Mouse (Mus musculus): ENCODE results near the gene Tob1.

Tob1 gene

DNA sequence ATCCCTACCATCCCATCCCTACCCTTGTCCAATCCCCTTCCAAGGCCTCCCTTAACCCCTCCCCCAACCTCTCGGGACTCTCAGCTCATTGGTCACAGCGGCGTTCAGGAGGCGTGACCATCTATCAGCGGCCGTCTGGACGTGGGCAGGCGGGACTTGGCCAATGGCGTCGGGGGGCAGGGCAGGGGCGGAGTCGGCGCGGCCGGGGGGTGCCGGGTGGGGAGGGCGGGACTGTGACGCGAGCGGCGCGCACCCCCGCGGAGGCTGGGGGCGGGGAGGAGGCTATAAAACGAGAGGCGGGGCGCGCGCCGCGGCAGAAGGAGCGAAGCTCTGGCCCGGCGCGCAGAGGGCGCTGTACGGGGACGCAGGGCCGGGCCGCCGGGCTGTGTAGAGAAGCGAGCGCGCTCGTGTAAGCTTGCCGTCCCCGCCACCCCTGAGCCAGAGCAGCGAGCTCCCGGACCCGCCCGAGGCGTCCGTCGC lies at the start of gene Tob1:
Gene Tob1, plus strand, starts transcription at position 331 of the 480 bp plus-strand sequence.
- in situ Hi-C loops (cut with MboI, MseI), result no loop called here

DNA sequence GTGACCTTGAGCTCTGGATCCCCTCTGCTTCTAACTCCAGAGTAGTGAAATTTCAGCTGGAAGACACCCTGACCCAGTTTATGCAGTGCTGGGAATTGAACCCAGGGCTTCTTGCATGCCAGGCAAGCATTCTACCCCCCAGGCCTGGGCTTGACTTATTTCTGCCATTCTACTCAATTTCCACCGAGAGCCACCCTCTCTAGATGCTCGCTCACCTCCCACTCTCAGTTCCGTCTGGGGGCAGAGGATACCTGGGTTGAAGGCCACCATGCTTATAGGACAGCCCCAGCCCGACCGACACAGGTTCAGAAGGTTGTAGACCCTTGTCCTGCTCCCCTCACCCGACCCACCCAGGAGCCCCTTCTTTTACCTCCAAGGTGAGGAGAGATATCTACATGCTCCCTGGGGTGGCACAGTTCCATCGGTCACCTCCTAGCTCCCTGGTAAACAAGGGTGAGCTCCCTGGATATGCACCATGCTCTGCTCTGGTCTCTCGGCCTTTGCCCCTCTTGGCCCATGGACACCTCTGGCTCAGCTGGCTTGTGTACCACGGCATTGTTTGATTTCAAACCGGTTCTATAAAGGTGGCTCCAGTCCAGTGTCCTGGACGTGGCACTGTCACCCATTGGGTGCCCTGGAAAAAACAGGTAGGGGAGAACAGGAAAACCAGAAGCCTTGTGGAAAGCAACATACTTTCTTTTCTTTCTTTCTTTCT lies 49.2 kb upstream of the Tob1 start:
- in situ Hi-C loops (cut with MboI, MseI), result no loop called here

DNA sequence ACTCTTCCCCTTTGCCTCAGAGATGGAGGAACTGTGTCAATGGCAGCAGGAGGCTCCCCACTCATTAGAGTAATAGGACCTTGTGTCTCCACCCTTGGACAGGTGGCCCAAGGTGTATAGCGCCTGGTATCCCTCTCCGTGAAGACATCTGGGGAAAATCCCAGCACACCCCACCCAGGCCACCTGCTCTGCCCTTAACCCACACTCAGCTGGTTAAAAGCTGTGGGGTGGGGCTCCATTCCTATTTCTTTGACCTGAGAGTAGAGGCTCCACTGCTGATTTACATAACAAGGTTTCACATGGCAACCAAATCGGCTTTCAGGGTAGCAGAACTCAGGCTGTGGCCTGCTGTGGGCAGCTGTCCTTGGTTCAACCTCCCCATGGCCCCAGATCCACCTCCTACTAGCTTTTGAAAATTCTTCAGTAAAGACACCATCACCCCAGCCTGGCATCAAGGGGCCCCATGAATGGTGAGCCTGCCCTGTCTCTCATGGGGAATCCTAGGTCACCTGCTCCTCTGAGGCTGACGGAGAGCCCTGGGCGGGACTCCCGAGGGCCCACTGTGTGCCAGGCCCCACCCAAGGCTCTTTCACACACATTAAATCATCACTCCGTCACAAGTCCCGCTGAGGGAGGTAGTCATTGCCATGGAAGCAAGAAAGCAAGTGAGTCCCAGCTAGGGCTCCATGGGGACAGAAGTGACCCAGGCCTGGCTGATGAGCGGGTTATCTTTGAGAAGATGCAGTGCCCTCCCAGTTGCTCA lies 48.1 kb upstream of the Tob1 start:
- in situ Hi-C loops (cut with MboI, MseI), result no loop called here

DNA sequence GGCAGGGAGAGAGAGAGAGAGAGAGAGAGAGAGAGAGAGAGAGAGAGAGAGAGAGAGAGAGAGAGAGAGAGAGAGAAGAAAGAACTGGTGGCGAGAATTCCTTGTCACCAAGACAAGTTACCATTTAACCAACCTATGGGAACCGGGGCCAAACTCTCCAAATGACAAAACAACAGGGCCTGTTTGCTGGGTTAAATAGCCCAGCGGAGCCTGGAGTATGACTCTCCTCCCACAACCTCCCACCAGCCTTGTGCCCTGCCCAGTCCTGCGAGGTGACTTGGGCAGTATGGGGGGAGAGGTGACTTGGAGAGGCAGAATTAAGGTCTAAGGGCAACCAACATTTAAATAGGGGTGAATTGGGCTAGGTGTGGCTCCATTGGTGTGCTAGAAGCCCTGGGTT lies 45.5 kb upstream of the Tob1 start:
- in situ Hi-C loops (cut with MboI, MseI), result no loop called here

DNA sequence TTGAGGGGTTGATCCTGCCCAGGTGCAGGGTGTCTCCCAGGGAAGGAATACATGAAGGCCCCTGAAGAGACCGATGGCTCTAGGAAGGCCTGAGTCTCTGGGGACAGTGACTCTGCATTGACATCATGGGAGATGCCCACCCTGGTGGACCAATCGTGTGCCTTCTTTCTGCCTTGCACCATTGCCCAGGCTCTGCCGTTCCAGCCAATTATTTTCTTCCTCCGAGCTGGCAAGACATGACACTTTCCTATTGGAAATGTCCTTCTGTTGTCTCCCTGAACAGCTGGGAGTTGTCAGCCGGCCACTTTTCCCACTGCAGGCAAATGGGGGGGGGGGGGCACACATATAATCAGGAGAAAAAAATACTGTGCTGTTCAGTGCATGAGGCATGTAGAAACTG lies 43.0 kb upstream of the Tob1 start:
- in situ Hi-C loops (cut with MboI, MseI), result no loop called here

DNA sequence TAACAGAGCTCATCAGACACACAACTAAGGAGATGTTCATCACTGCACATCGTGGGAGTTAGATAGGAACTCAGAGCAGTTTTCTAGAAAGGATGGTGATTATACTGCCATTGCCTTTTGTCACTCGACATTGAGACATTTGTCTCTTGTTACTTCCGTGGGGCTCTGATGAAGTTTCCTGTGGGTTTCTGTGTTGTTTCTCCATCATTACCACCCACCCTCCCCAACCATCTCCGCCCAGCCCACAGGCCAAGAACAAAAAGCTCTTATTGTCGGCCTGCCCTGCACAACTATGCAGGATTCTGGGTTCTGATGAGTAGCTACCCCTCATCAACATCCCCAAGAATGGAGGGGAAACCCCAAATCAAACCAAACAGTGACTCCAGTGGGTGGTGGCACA lies 41.7 kb upstream of the Tob1 start:
- in situ Hi-C loops (cut with MboI, MseI), result no loop called here

DNA sequence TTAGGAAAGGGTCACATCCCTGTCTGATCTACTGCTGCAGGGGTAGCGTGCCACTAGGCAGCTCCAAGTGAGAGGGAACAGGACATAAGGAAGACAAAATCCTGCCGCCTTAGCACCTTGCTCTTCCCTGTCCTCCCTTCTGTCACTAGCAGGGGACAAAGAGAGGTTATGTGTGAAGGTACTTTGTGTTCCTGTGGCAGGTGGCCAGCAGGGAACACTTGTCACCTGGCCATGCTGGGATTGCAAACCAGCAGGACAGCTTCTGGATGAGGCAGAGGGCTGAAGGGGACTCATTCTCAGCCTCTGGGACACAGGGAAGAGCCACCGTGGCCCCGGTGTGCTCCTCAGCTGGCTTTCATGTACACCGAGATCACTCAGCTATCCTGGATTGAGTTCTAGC lies 39.6 kb upstream of the Tob1 start:
- in situ Hi-C loops (cut with MboI, MseI), result no loop called here

DNA sequence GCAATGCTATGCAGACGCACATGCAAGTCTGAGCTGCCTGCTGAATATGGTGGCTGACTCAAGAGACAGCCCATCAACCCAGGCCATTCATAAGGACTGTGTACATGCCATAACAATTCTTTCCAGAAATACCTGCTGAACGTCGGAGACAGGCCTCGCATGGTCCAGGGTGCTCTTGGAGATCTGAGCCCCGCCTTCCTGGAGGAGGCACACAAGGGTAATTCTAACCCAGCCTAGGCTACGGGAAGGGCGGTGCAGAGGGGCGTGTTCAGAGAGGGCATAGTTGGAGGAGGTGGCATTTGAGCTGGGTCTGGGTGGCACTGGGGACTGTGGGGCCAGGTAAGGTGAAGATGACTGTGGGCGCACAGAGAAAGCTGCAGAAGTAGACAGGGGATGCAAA lies 39.1 kb upstream of the Tob1 start:
- in situ Hi-C loops (cut with MboI, MseI), result no loop called here

DNA sequence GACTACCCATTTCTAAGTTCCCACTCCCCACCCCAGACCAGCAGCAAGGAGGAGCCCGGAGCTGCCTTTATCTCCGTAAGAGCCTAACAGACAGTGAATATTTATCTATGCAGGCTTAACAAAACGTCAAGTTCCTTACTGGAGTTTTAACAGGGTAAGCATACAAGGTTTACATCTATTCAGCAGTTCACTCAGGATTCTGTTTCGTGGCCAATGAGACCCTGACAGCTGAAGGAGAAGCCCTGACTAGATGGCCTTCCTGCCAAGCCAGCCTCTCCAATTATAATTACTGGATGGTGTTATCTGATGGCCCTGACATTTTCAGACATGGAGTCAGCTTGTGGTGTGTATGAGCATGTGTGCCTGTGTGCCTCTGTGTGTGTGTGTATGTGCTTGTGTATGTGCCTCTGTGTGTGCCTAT lies 37.5 kb upstream of the Tob1 start:
- in situ Hi-C loops (cut with MboI, MseI), result no loop called here

DNA sequence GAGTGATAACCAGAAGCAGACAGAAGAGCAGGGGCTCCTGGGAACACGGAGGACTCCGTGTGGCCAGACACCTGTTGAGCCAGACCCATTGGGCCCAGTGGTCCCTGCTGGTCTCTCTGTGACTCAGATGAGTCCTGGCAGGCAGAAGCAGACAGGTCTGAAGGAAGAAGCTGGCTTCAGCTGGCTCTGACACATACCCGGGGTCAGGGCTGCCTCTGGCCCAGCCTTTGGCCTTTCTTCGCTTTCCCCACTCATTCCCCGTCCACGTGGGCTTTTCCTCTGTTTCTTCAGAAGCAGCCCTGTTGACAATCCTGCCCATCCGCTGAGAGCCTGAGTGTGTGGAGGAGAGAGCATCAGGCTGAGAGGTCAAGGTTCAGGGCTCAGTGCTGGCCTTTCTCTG lies 36.0 kb upstream of the Tob1 start:
- in situ Hi-C loops (cut with MboI, MseI), result no loop called here

DNA sequence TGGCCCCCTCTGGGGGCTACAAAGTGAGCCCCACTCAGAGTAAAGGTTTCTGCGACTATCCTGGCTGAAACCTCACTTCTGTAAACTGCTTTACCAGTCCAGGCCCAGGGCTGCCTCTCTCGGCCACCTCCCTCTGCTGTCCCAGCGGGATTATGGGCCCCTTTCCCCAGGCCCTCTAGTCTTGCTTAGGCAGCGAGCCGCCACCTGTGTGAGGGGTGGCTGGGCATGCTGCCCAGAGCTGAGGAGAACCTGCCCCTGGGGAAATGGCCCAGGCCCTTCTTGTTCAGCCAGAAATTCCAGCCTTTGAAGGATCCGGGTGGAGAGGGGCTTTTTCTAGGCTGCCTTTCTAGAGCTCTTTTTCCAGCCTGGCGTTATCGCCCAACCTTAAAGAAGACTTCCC lies 35.6 kb upstream of the Tob1 start:
- in situ Hi-C loops (cut with MboI, MseI), result no loop called here

DNA sequence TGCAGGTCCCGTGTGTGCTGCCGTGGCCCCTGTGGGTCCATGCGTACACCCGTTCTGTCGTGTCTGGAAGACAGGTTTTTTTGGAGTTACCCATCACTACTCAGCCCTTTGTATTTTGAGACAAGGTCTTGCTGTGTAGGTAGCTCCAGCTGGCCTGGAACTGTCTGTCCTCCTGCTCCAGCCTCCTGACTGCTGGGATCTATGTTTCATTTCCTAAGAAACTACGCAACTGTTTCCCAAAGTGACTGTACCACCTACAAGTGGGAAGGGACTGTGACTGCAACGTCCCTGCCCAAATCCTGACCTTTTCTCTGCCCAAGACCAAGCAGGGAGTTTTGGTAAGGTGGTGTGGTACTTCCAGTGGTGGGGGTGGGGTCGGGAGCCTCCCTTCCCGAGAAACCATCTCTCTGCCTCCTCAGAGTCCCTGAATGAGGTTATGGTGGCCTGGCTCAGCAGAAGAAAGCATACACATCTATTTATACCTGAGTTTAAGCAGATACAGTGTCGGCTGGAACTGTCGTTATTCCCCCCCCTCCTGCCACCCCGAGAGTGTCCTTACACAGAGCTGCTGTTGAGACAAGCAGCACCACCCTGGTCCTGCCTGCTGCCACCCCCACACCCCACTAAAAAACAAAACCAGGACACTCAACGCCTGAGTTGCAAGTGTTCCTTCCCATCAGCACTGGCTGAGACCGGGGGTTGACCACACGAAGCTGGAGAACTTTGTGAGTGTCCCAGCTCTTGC lies 33.2 kb upstream of the Tob1 start:
- in situ Hi-C loops (cut with MboI, MseI), result no loop called here

DNA sequence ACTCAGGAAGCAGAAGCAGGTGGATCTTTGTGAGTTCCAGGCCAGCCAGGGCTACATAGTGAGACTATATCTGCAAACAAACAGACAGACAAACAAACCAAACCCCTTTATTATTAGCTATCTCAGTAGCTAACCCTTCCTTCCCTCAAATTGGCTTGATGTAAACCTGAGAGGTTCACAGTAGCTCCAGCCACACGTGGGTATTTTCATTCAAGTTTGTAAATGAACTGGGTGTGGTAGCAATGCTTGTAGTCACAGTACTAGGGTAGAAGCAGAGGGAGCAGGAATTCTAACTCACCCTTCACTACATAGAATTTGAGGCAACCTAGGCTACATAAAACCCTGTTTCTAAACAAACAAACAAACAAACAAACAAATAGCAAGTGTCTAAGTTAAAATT lies 31.5 kb upstream of the Tob1 start:
- in situ Hi-C loops (cut with MboI, MseI), result no loop called here

DNA sequence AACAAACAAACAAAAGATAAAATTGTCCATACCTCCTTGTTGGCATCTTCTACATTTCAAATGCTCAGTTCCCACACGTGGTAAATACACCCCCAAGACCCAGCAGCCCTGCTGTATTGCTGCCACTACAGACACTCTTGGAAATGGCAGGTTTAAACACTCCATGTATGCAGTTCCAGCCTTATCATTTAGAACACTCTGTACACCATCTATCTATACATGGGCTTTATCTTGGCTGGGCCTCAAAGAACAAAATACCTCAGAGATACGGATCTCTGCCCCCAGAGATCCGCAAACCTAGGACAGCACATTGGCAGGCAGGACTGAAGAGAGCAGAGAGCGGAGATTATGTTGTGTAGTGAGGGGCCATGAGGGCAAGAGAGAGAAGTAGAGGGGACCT lies 31.1 kb upstream of the Tob1 start:
- in situ Hi-C loops (cut with MboI, MseI), result no loop called here

DNA sequence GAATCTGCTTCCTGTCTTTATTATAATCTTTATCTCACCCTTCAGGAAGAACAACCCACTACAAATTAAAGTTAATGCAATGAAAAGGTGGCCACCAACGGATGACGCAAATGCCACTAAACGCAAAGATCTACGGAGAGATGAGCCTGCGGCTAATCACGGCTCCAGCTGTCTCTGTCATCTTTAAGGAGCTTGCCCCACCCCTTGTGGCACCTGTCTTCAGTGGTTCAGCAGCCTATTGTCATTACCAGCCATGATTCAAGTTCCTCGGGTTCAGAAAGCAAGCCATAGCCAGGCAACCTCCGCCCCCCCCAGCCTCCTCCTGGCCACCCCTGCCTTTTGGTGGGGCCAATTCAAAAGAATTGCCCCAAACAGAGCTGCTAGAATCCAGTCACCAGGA lies 29.6 kb upstream of the Tob1 start:
- in situ Hi-C loops (cut with MboI, MseI), result no loop called here

DNA sequence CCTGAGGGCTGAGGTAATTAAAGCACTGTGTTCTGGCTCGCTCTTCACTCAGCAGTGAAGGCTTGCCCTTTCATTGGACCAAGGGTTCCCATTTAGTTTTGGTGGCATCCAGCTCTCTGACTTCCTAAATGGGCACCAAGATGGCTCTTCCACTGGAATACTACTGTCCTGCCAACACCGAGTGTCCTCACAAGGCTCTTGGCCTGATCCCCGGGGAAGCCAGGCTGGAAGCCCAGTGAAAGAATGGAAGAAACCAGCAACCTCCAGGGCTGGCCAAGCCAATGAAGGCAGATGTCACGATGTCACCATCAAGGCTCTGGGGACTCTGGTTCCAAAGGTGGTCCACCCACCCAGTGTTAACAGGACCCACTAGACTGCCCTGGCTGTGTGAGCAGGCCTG lies 28.5 kb upstream of the Tob1 start:
- in situ Hi-C loops (cut with MboI, MseI), result no loop called here

DNA sequence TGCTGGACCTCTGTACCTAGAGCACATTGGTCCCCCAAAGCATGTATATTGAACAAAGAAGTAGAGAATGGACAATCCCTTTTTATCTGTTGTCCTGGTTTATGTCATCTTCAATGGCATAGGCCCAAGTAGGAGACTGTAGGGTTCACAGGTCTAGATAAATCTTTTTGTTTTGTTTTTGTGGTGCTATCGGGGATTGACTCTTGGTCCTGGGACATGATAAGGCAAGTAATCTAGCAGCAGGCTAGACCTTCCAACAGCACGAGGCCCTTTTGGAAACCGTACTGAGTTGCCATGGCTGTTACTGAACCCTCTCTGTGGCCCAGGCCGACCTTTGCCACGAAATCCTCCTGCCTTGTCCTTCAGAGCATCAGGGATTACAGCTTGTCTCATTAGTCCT lies 28.1 kb upstream of the Tob1 start:
- in situ Hi-C loops (cut with MboI, MseI), result no loop called here

DNA sequence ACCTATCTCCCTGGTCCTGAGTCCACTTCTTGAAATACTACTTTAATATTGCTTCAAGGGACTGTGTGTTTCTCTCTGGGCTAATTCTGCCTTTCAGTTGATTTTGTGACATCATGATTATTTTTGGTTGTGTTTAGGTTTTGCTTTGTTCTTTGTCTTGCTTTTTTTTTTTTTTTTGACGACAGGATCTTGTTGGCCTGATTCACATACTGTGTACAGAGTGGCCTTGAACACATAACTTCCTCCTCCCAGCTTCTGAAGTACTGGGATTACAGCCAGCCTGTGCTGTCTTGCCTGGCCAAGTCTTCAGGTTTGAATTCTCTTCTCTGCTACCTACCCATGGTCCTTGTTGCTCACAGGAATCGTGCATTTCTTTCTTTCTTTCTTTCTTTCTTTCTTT lies 27.6 kb upstream of the Tob1 start:
- in situ Hi-C loops (cut with MboI, MseI), result no loop called here

DNA sequence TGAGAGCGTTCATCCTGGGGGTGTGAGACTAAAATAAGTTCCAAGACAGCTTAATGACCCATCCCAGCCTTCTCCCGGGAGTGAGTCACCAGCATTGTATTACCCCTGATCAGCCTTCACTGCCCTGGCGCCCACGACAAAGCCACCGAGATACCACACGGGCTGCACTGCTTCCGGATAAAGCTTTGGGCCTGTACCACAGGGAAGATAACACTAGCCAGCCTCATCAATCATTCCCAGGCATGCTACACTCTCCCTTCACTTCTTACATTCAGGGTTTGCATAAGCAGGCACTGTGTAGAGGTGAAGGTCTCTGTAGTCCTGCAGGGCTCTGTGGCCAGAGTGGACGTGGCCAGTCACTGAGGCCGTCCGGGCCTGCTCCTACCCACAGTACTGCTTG lies 21.7 kb upstream of the Tob1 start:
- in situ Hi-C loops (cut with MboI, MseI), result no loop called here

DNA sequence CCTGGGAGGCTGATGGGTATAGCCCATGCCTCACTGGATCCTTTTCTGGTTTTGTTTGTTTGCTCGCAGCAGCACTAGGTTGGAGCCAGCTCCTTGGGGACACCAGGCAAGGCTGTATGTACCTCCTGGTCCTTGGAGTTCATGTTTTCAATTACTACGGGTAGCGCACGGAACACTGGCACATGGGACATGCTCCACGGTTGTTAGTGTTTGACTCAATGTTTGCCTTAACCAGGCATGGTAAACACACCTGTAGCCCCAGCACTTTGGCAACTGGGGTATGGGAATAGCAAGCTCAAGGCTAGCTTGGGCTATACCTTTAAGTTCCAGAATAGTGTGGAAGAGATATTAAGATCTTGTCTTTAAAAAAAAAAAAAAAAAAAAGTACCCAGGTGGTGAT lies 20.6 kb upstream of the Tob1 start:
- in situ Hi-C loops (cut with MboI, MseI), result no loop called here

DNA sequence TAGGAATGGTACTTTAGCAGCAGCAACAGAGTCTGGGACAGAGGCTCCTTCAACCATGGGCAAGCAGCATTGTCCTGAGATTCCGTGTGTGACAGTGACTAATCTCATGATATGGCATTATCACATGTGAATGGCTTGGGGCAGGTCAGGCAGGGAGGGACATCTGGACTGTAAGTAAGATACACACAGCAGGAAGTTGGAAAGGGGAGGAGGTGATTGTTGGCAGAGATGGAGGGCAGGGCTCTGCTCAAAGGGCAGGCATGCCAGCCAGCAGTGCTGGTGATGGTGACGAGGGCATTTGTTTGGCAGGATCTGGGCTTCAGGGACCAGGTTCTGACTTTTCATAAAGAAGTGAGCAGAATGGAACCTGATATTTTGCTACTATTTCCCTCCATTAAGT lies 18.1 kb upstream of the Tob1 start:
- in situ Hi-C loops (cut with MboI, MseI), result no loop called here

DNA sequence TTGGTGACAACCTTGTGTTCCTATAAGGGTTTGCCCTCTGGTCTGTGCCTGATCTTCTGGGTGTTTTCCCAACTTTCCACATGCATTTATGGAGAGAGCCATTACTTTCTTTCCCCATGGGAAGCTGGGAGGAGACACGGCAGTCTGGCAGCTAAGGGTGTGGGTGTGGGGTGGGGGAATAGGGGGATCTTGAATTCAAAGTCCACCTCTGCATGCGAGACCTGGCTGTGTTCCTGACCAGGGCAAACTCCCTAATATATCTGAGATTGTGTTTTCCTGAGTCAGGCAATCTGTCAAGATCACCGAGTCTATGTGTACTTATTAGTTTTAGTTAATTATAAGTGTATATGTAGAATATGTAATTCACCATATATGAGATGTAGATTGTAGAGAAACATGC lies 14.9 kb upstream of the Tob1 start:
- in situ Hi-C loops (cut with MboI, MseI), result no loop called here

Data from regulatory T cell (primary cell).